Mouse (Mus musculus) liver, postnatal 0 days (tissue): ENCODE results near the gene Gm21304.
"Not testable (repeated sequence)": the region's sequence is repeated elsewhere in the genome, so short reads cannot be mapped to it uniquely, and the experiment has no call there.

Experiments
- CTCF ChIP-seq: sonication (generic); IDR thresholded peaks from 2 replicates; pipeline ENCODE4 v1.5.1; 2016; ENCODE audit warnings: antibody characterized with exemption, low read depth
- EP300 ChIP-seq: IDR thresholded peaks from 2 replicates; pipeline ENCODE4 v1.6.1; 2016; ENCODE audit warnings: antibody characterized with exemption, low read depth, mild to moderate bottlenecking

DNA sequence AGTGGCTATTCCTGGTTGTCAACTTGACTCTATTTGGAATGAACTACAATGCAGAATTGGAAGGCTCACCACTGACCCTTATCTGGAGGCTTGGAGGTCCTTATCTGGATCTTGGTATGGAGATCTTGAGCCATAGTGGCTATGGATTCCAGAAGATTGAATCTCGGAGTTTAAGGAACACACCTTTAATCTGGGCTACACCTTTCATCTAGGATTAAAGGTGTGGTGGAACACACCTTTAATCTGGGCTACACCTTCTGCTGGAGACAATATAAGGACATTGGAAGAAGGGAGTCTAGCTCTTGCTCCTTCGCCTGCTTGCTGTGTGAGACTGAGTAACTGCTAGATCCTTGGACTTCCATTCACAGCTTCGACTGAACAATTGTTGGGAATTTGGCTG is 8.6 kb upstream of the Gm21304 start, which contains the start of gene Gm8764:
- TF ChIP-seq EP300, CTCF: not testable (repeated sequence)
